Mouse (Mus musculus) kidney, embryonic 14.5 days (tissue): ENCODE data around the gene Smarcal1. TPM values are rescaled to one million over a fixed set of nuclear protein-coding genes. Genes with fewer than 3 reads are reported as not detected.

Experiments used
- ATAC-seq: fragments of 200-750 bp; cut with Nextera tagmentation; 2 replicates; pipeline ENCODE4 v1.8.0; 2017; ENCODE audit warnings: moderate number of reproducible peaks, mild to moderate bottlenecking, moderate TSS enrichment, moderate library complexity; ENCODE audit not compliant: low FRiP score, low TSS enrichment
- H3K27ac ChIP-seq: fragments of 300-500 bp; sonication (generic); 2 replicates; pipeline ENCODE4 v1.5.1; 2014; ENCODE audit warnings: low read depth, mild to moderate bottlenecking, low read length, moderate library complexity, mixed read lengths
- H3K27me3 ChIP-seq: fragments of 300-500 bp; sonication (generic); 2 replicates; pipeline ENCODE4 v1.6.1; 2014; ENCODE audit warnings: mild to moderate bottlenecking, low read length; ENCODE audit not compliant: control insufficient read depth, insufficient read depth
- H3K36me3 ChIP-seq: fragments of 300-500 bp; sonication (generic); 2 replicates; pipeline ENCODE4 v1.6.1; 2014; ENCODE audit warnings: low read length, mixed read lengths; ENCODE audit not compliant: control insufficient read depth, insufficient read depth
- H3K4me1 ChIP-seq: fragments of 300-500 bp; sonication (generic); 2 replicates; pipeline ENCODE4 v1.6.1; 2014; ENCODE audit warnings: low read length, mixed read lengths; ENCODE audit not compliant: control insufficient read depth, insufficient read depth
- H3K4me2 ChIP-seq: fragments of 300-500 bp; sonication (generic); replicated peaks from 2 replicates; pipeline ENCODE4 v1.6.1; 2014; ENCODE audit warnings: low read depth, mild to moderate bottlenecking, low read length
- H3K4me3 ChIP-seq: fragments of 300-500 bp; sonication (generic); 2 replicates; pipeline ENCODE4 v1.5.1; 2014; ENCODE audit warnings: mild to moderate bottlenecking, low read length
- H3K9ac ChIP-seq: fragments of 300-500 bp; sonication (generic); 2 replicates; pipeline ENCODE4 v1.6.1; 2014; ENCODE audit warnings: low read depth, mild to moderate bottlenecking, low read length, moderate library complexity
- H3K9me3 ChIP-seq: fragments of 300-500 bp; sonication (generic); 2 replicates; pipeline ENCODE4 v1.6.1; 2016; ENCODE audit warnings: low read length; ENCODE audit not compliant: control insufficient read depth
- WGBS: fragments of 180-500 bp; shearing (Covaris S2); extraction: QIAGEN DNeasy Blood & Tissue Kit; methylation state at CpG from one replicate; pipeline ENCODE4 v1.1.7; 2014; 5-methylcytosine and 5-hydroxymethylcytosine counted together
- polyA plus RNA-seq: library from polyadenylated mRNA; unstranded; fragments of >200 nt; fragmentation: Nextera tagmentation; extraction: Ambion mirVana; gene quantifications from 2 replicates; pipeline ENCODE4 v1.2.1, GENCODE M21; 2014

Smarcal1 gene
- polyA plus RNA-seq, 1 experiment from 2014 or later: 24.4 TPM

GRCm38 (mm10) chr1:72599146-72600101, 16.4 kb downstream of the Smarcal1 start:
- peaks cover 53% of the 10 kb centered on the region for H3K36me3 ChIP-seq
- 0 out of 2 replicates have a peak overlapping the region, but pooled peaks have one; percentile 2 for H3K4me2 ChIP-seq
- no peak overlapping the region for H3K9ac ChIP-seq
- WGBS: 54% methylated on average over 21 of the region's 21 CpGs
- H3K27ac ChIP-seq: no peak overlapping the region
- peak; percentile 63 for ATAC-seq
- no peaks in the 10 kb centered on the region for H3K9me3 ChIP-seq
- H3K4me1 ChIP-seq: peaks cover 10% of the 10 kb centered on the region
- H3K4me3 ChIP-seq: no peak overlapping the region
- H3K27me3 ChIP-seq: no peaks in the 10 kb centered on the region

GRCm38 (mm10) chr1:72600778-72601177, 17.7 kb downstream of the Smarcal1 start:
- no peak for ATAC-seq
- H3K36me3 ChIP-seq: peaks cover 50% of the 10 kb centered on the region

GRCm38 (mm10) chr1:72601233-72601632, 18.2 kb downstream of the Smarcal1 start:
- no peaks in the 10 kb centered on the region for H3K9me3 ChIP-seq
- peaks cover 45% of the 10 kb centered on the region for H3K36me3 ChIP-seq
- no peak overlapping the region for H3K4me2 ChIP-seq
- no peak overlapping the region for H3K9ac ChIP-seq
- no peak for ATAC-seq
- peaks cover 10% of the 10 kb centered on the region for H3K4me1 ChIP-seq
- 92% methylated on average over 7 of the region's 7 CpGs for WGBS
- H3K4me3 ChIP-seq: no peak overlapping the region
- no peaks in the 10 kb centered on the region for H3K27me3 ChIP-seq
- H3K27ac ChIP-seq: no peak overlapping the region

More at GRCm38 (mm10) chr1:72600778-72601177, 17.7 kb downstream of the Smarcal1 start:
- Histone ChIP-seq H3K4me1 (peaks cover 10% of the 10 kb centered on the region), H3K4me3 (no peak overlapping the region), H3K4me2 (no peak overlapping the region), H3K9ac (no peak overlapping the region), H3K27ac (no peak overlapping the region), H3K9me3 (no peaks in the 10 kb centered on the region), H3K27me3 (no peaks in the 10 kb centered on the region)
- 84% methylated on average over 5 of the region's 5 CpGs for WGBS

DNA sequence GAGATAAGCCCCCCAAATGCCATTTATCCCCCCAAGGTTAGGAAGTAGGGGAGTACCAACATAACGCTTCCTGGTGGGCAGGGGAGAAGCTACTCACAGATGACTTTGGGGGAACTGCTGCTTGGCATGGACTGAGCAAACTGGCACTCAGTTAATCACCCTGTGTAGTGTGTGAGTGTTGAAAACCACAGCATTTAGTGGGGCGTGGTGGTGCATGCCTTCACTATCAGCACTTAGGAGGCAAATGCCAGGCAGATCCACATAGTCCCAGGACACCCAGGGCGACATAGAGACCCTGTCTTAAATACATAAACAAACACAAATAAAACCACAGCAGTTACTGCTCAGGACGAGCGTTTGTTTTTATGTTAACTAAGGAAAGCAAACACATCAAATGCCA, 19.1 kb downstream of the Smarcal1 start:
- H3K9ac ChIP-seq: no peak overlapping the region
- no peak overlapping the region for H3K4me2 ChIP-seq
- H3K4me3 ChIP-seq: no peak overlapping the region
- no peak overlapping the region for H3K27ac ChIP-seq
- H3K36me3 ChIP-seq: peaks cover 38% of the 10 kb centered on the region
- no peaks in the 10 kb centered on the region for H3K27me3 ChIP-seq
- 82% methylated on average over 5 of the region's 5 CpGs for WGBS
- H3K4me1 ChIP-seq: peaks cover 10% of the 10 kb centered on the region
- no peaks in the 10 kb centered on the region for H3K9me3 ChIP-seq
- ATAC-seq: no peak

- no peak for ATAC-seq
- Histone ChIP-seq H3K27ac (no peak overlapping the region), H3K4me3 (no peak overlapping the region), H3K9me3 (no peaks in the 10 kb centered on the region), H3K27me3 (no peaks in the 10 kb centered on the region), H3K36me3 (peaks cover 36% of the 10 kb centered on the region), H3K4me2 (no peak overlapping the region), H3K9ac (no peak overlapping the region), H3K4me1 (peaks cover 10% of the 10 kb centered on the region)
- 93% methylated on average over 5 of the region's 5 CpGs for WGBS
Observed at GRCm38 (mm10) chr1:72602803-72603202, 19.8 kb downstream of the Smarcal1 start.

- H3K4me2 ChIP-seq: no peak overlapping the region
- 69% methylated on average over 12 of the region's 12 CpGs for WGBS
- no peaks in the 10 kb centered on the region for H3K4me1 ChIP-seq
- no peaks in the 10 kb centered on the region for H3K27me3 ChIP-seq
- H3K27ac ChIP-seq: no peak overlapping the region
- no peak overlapping the region for H3K9ac ChIP-seq
- no peaks in the 10 kb centered on the region for H3K9me3 ChIP-seq
- peaks cover 37% of the 10 kb centered on the region for H3K36me3 ChIP-seq
- no peak for ATAC-seq
- H3K4me3 ChIP-seq: no peak overlapping the region
Observed at GRCm38 (mm10) chr1:72606186-72606673, 23.2 kb downstream of the Smarcal1 start.

- H3K9me3 ChIP-seq: no peaks in the 10 kb centered on the region
- no peak overlapping the region for H3K9ac ChIP-seq
- no peak overlapping the region for H3K27ac ChIP-seq
- H3K36me3 ChIP-seq: peaks cover 45% of the 10 kb centered on the region
- no peak overlapping the region for H3K4me2 ChIP-seq
- no peaks in the 10 kb centered on the region for H3K27me3 ChIP-seq
- H3K4me1 ChIP-seq: no peaks in the 10 kb centered on the region
- WGBS: 89% methylated on average over 10 of the region's 10 CpGs
- no peak for ATAC-seq
- no peak overlapping the region for H3K4me3 ChIP-seq
Observed at GRCm38 (mm10) chr1:72609129-72609528, 26.1 kb downstream of the Smarcal1 start.

GRCm38 (mm10) chr1:72609887-72610877, 27.1 kb downstream of the Smarcal1 start:
- H3K27ac ChIP-seq: no peak overlapping the region
- peaks cover 43% of the 10 kb centered on the region for H3K36me3 ChIP-seq
- 85% methylated on average over 23 of the region's 23 CpGs for WGBS
- H3K4me1 ChIP-seq: no peaks in the 10 kb centered on the region
- H3K4me3 ChIP-seq: no peak overlapping the region
- no peak overlapping the region for H3K4me2 ChIP-seq
- H3K9me3 ChIP-seq: no peaks in the 10 kb centered on the region
- no peaks in the 10 kb centered on the region for H3K27me3 ChIP-seq
- ATAC-seq: no peak
- no peak overlapping the region for H3K9ac ChIP-seq
